In the genomic region with DNA sequence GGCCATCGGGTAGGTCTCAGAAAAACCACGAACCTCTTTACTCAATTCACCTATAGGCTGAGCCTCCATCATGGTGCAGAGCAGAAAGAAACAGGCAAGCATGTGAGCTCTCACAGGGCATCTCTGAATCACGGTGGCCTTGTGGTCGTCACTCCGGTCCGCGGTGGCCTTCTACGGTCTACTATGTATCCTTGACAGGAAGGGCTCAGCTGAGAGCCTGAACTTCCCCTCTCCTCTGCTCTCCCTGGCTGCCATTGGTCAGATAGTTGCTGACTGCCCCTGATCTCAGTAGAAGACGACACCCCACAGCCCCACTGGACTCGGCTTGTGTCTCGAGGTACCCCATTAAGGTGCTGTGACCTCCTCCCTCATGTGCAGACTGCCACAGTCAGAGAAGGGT, we compare ENCODE assay signal across 28 mouse cellular contexts. TPM values are rescaled to one million over a fixed set of nuclear protein-coding genes. Genes with fewer than 3 reads are reported as not detected.
DNase-seq lines count a peak whose midpoint lies in the region; ATAC-seq lines count a peak whose summit lies in the region.
"Had no signal": no experiment of that assay in that cellular context is flagged by ENCODE, and none has a peak within 500 bp of the region (broad histone marks: within the 10 kb centered on the region; RNA-seq: fewer than 3 reads in every experiment).

No protein-coding gene starts in this region.

- DNase-seq in adrenal gland, adult 2 months = peak; percentile 75
- peak; percentile 60 for DNase-seq in adrenal gland, postnatal 10 days
- peak; percentile 55 to 78 for DNase-seq in adrenal gland, postnatal 36 days
- no peak for DNase-seq in ovary, postnatal 36 days (ENCODE audit: low spot score)
- DNase-seq in heart, embryonic 10.5 days (ENCODE audit: low spot score) = no peak
- DNase-seq: cerebellum, adult 11-12 months; cerebellum, adult 8-10 months; cerebellum, postnatal 10 days; cerebellum, postnatal 36 days; gastrocnemius, postnatal 10 days; gastrocnemius, postnatal 36 days; heart, adult 11 months; heart, postnatal 10 days; heart, postnatal 36 days had no signal

- no peaks in the 10 kb centered on the region for H3K9me3 ChIP-seq in heart, embryonic 10.5 days
- H3K9me3 ChIP-seq: forebrain, embryonic 10.5 days; forebrain, embryonic 13.5 days; heart, embryonic 12.5 days; heart, embryonic 15.5 days; hindbrain, embryonic 10.5 days; hindbrain, embryonic 13.5 days; intestine, embryonic 15.5 days had no signal

- no peak overlapping the region for H3K4me3 ChIP-seq in heart, embryonic 10.5 days
- H3K4me3 ChIP-seq: forebrain, embryonic 10.5 days; forebrain, embryonic 13.5 days; heart, embryonic 12.5 days; heart, embryonic 15.5 days; hindbrain, embryonic 10.5 days; hindbrain, embryonic 13.5 days; intestine, embryonic 15.5 days had no signal

- no peaks in the 10 kb centered on the region for H3K27me3 ChIP-seq in heart, embryonic 10.5 days (ENCODE audit: insufficient read depth, poor library complexity, severe bottlenecking)
- H3K27me3 ChIP-seq: forebrain, embryonic 13.5 days; heart, embryonic 12.5 days; heart, embryonic 15.5 days; intestine, embryonic 15.5 days had no signal

- 82% methylated on average over 11 of the region's 11 CpGs for WGBS in heart, embryonic 10.5 days

- no peak for ATAC-seq in granulocyte monocyte progenitor cell, adult 5-6 weeks (replicated peaks; ENCODE audit: poor library complexity, severe bottlenecking)
- ATAC-seq: CD4-positive, CD25-positive, alpha-beta regulatory T cell, adult 4 months; forebrain, embryonic 13.5 days; forebrain, embryonic 16.5 days; hindbrain, embryonic 16.5 days; intestine, embryonic 15.5 days had no signal

- H3K4me1 ChIP-seq in heart, embryonic 10.5 days = 0 out of 2 replicates have a peak, but pooled peaks cover 2% of the 10 kb centered on the region
- H3K4me1 ChIP-seq: forebrain, embryonic 10.5 days; forebrain, embryonic 13.5 days; heart, embryonic 12.5 days; hindbrain, embryonic 10.5 days; hindbrain, embryonic 13.5 days; intestine, embryonic 15.5 days had no signal

- H3K36me3 ChIP-seq in heart, embryonic 10.5 days = no peaks in the 10 kb centered on the region
- H3K36me3 ChIP-seq: forebrain, embryonic 10.5 days; heart, embryonic 12.5 days; heart, embryonic 15.5 days; hindbrain, embryonic 10.5 days; hindbrain, embryonic 13.5 days; intestine, embryonic 15.5 days had no signal

- H3K27ac ChIP-seq in heart, embryonic 10.5 days = no peak overlapping the region
- H3K27ac ChIP-seq: forebrain, embryonic 10.5 days; forebrain, embryonic 13.5 days; heart, embryonic 15.5 days; hindbrain, embryonic 10.5 days; hindbrain, embryonic 13.5 days; intestine, embryonic 15.5 days had no signal

RNA-seq across cellular contexts. Expression of gene Slc24a4, which starts 44.2 kb away (rescaled TPM):
- total RNA-seq in adrenal gland, adult 2 months (2021) = under 1 TPM; 0.28 to 0.66 TPM
- polyA plus RNA-seq in adrenal gland, adult 2 months (2012; rRNA removed) = 0.27 and 0.51 TPM in 2 replicates
- total RNA-seq in adrenal gland, postnatal 10 days (2021) = under 1 TPM; 0.45 to 0.87 TPM
- total RNA-seq in adrenal gland, postnatal 36 days (2021) = under 1 TPM; 0.40 to 0.46 TPM
- not detected in 2 replicates for total RNA-seq in granulocyte monocyte progenitor cell, adult 5-6 weeks (2014; fragmentation: Nextera tagmentation)
- not detected in 2 replicates for total RNA-seq in granulocyte monocyte progenitor cell, adult 5-6 weeks (2017)
- 1.9 and 3.7 TPM in 2 replicates for polyA plus RNA-seq in heart, embryonic 10.5 days (2016; fragmentation: Nextera tagmentation; extraction: Ambion mirVana)
- total RNA-seq: gastrocnemius, adult 18-20 months; gastrocnemius, postnatal 36 days; MEL had no signal
- polyA plus RNA-seq: C2C12; CD4-positive, CD25-positive, alpha-beta regulatory T cell, adult 4 months had no signal

Comparison
In these comparisons a context has a peak if more than half of its experiments do, and no peak if none do; other contexts are left out.
1. DNase-seq: peak in adrenal gland, adult 2 months (single experiment), adrenal gland, postnatal 10 days (single experiment) and adrenal gland, postnatal 36 days (2 of 2); none in ovary, postnatal 36 days (single experiment) and heart, embryonic 10.5 days (single experiment).